Mouse (Mus musculus): Measurements from ENCODE around the gene Nthl1. TPM values are rescaled to one million over a fixed set of nuclear protein-coding genes. Genes with fewer than 3 reads are reported as not detected.
A peak's percentile ranks its signal among the peaks of the same experiment; 100 is the strongest.

Nthl1 gene
- polyA plus RNA-seq, 1 experiment from 2014 or later = 18.4 TPM

DNA sequence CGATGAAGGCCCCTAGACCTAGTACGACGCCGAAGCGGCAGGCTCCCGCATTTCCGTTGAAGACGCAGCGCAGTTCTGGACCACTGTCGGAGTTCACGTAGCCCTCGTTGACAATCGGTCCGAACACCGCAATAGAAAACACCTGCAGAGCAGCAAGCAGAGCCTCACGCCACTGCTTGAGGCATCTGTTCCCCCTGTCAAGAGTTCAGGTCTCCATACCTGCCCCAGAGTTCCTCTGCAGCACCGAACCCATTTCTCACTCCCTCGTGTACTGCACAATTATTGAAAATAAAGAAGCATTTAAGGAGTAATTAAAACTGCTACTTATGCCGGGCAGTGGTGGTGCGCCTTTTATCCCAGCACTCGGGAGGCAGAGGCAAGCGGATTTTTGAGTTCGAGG, 55.1 kb downstream of the Nthl1 start:
- no peak overlapping the region for H3K27ac ChIP-seq (ENCODE audit: low read depth, low read length)
- peak overlapping the region; percentile 36 for H3K4me2 ChIP-seq
- H3K4me3 ChIP-seq (ENCODE audit: low read depth, low read length) = peak overlapping the region; percentile 4; the same call in 1 of the 2 replicates
- H3K9ac ChIP-seq (ENCODE audit: low read length) = no peak overlapping the region
- H3K4me1 ChIP-seq (ENCODE audit: control insufficient read depth, insufficient read depth, low read length) = peaks cover 4% of the 10 kb centered on the region; the same call in 1 of the 2 replicates
- no peaks in the 10 kb centered on the region for H3K9me3 ChIP-seq (ENCODE audit: control insufficient read depth, low read length)
- WGBS = 22% methylated on average over 23 of the region's 23 CpGs
- DNase-seq (ENCODE audit: low spot score, missing footprints) (peak; percentile 88), ATAC-seq (ENCODE audit: low FRiP score) (no peak)
- H3K27me3 ChIP-seq (ENCODE audit: control insufficient read depth, insufficient read depth, low read length) = peaks cover 42% of the 10 kb centered on the region
- H3K36me3 ChIP-seq (ENCODE audit: control insufficient read depth, insufficient read depth, low read length) = no peaks in the 10 kb centered on the region

Small RNA genes lying within 50 kb of the gene (microRNA-seq; reads per million reads assigned to microRNA genes)
- gene Gm24589 = not detected

Other genes with a start within 250 kb of the Nthl1 start
- gene Rnps1, start 218.1 kb upstream of the Nthl1 start, polyA plus RNA-seq (2014; fragmentation: Nextera tagmentation; extraction: Ambion mirVana) = 379 and 380 TPM in 2 replicates
- 59.5 and 66.3 TPM in 2 replicates for gene Eci1, start 206.0 kb upstream of the Nthl1 start, polyA plus RNA-seq (2014; fragmentation: Nextera tagmentation; extraction: Ambion mirVana)
- 1.7 and 2.1 TPM in 2 replicates for gene Dnase1l2, start 189.6 kb upstream of the Nthl1 start, polyA plus RNA-seq (2014; fragmentation: Nextera tagmentation; extraction: Ambion mirVana)
- 10.2 and 14.7 TPM in 2 replicates for gene E4f1, start 162.4 kb upstream of the Nthl1 start, polyA plus RNA-seq (2014; fragmentation: Nextera tagmentation; extraction: Ambion mirVana)
- gene Pgp, start 162.3 kb upstream of the Nthl1 start, polyA plus RNA-seq (2014; fragmentation: Nextera tagmentation; extraction: Ambion mirVana) = 60.6 and 67.6 TPM in 2 replicates
- 0.32 TPM in 1 of 2 replicates, not detected in the other for gene Bricd5, start 158.8 kb upstream of the Nthl1 start, polyA plus RNA-seq (2014; fragmentation: Nextera tagmentation; extraction: Ambion mirVana)
- gene Mlst8, start 153.6 kb upstream of the Nthl1 start, polyA plus RNA-seq (2014; fragmentation: Nextera tagmentation; extraction: Ambion mirVana) = 28.9 and 30.3 TPM in 2 replicates
- 5.5 and 6.2 TPM in 2 replicates for gene Caskin1, start 144.1 kb upstream of the Nthl1 start, polyA plus RNA-seq (2014; fragmentation: Nextera tagmentation; extraction: Ambion mirVana)
- gene Traf7, start 104.7 kb upstream of the Nthl1 start, polyA plus RNA-seq (2014; fragmentation: Nextera tagmentation; extraction: Ambion mirVana) = 67.1 and 80.8 TPM in 2 replicates
- gene Rab26, start 98.5 kb upstream of the Nthl1 start, polyA plus RNA-seq (2014; fragmentation: Nextera tagmentation; extraction: Ambion mirVana) = 1.8 and 2.2 TPM in 2 replicates
- 11.9 and 18.5 TPM in 2 replicates for gene Pkd1, start 82.8 kb upstream of the Nthl1 start, polyA plus RNA-seq (2014; fragmentation: Nextera tagmentation; extraction: Ambion mirVana)
- 50.6 and 57.6 TPM in 2 replicates for gene Tsc2, start 50 bp upstream of the Nthl1 start, polyA plus RNA-seq (2014; fragmentation: Nextera tagmentation; extraction: Ambion mirVana)
- gene Slc9a3r2, start 17.6 kb downstream of the Nthl1 start, polyA plus RNA-seq (2014; fragmentation: Nextera tagmentation; extraction: Ambion mirVana) = 36.1 and 36.4 TPM in 2 replicates
- not detected in 2 replicates for gene Npw, start 25.8 kb downstream of the Nthl1 start, polyA plus RNA-seq (2014; fragmentation: Nextera tagmentation; extraction: Ambion mirVana)
- gene Zfp598, start 37.0 kb downstream of the Nthl1 start, polyA plus RNA-seq (2014; fragmentation: Nextera tagmentation; extraction: Ambion mirVana) = 23.5 and 24.9 TPM in 2 replicates
- gene Syngr3, start 57.3 kb downstream of the Nthl1 start, polyA plus RNA-seq (2014; fragmentation: Nextera tagmentation; extraction: Ambion mirVana) = 12.7 and 13.4 TPM in 2 replicates
- gene Gfer, start 63.5 kb downstream of the Nthl1 start, polyA plus RNA-seq (2014; fragmentation: Nextera tagmentation; extraction: Ambion mirVana) = 54.8 and 59.6 TPM in 2 replicates
- 0.97 and 1.5 TPM in 2 replicates for gene Noxo1, start 63.6 kb downstream of the Nthl1 start, polyA plus RNA-seq (2014; fragmentation: Nextera tagmentation; extraction: Ambion mirVana)
- 91.0 and 97.5 TPM in 2 replicates for gene Tbl3, start 75.0 kb downstream of the Nthl1 start, polyA plus RNA-seq (2014; fragmentation: Nextera tagmentation; extraction: Ambion mirVana)
- gene Rnf151, start 85.4 kb downstream of the Nthl1 start, polyA plus RNA-seq (2014; fragmentation: Nextera tagmentation; extraction: Ambion mirVana) = 0.22 TPM in 1 of 2 replicates, not detected in the other
- 1,270 and 1,392 TPM in 2 replicates for gene Rps2, start 85.4 kb downstream of the Nthl1 start, polyA plus RNA-seq (2014; fragmentation: Nextera tagmentation; extraction: Ambion mirVana)
- 198 and 210 TPM in 2 replicates for gene Ndufb10, start 91.8 kb downstream of the Nthl1 start, polyA plus RNA-seq (2014; fragmentation: Nextera tagmentation; extraction: Ambion mirVana)
- not detected in 2 replicates for gene Rpl3l, start 95.1 kb downstream of the Nthl1 start, polyA plus RNA-seq (2014; fragmentation: Nextera tagmentation; extraction: Ambion mirVana)
- gene Msrb1, start 104.0 kb downstream of the Nthl1 start, polyA plus RNA-seq (2014; fragmentation: Nextera tagmentation; extraction: Ambion mirVana) = 19.2 and 23.0 TPM in 2 replicates
- gene Hs3st6, start 120.3 kb downstream of the Nthl1 start, polyA plus RNA-seq (2014; fragmentation: Nextera tagmentation; extraction: Ambion mirVana) = 0.18 and 0.23 TPM in 2 replicates
- gene Meiob, start 171.6 kb downstream of the Nthl1 start, polyA plus RNA-seq (2014; fragmentation: Nextera tagmentation; extraction: Ambion mirVana) = not detected in 2 replicates
- gene Hagh, start 207.5 kb downstream of the Nthl1 start, polyA plus RNA-seq (2014; fragmentation: Nextera tagmentation; extraction: Ambion mirVana) = 28.2 and 31.0 TPM in 2 replicates
- 18.8 and 21.5 TPM in 2 replicates for gene Fahd1, start 217.7 kb downstream of the Nthl1 start, polyA plus RNA-seq (2014; fragmentation: Nextera tagmentation; extraction: Ambion mirVana)
- 0.08 TPM in 1 of 2 replicates, not detected in the other for gene Igfals, start 233.3 kb downstream of the Nthl1 start, polyA plus RNA-seq (2014; fragmentation: Nextera tagmentation; extraction: Ambion mirVana)

Data from midbrain, embryonic 11.5 days (tissue).